Mouse (Mus musculus) erythroblast, embryonic 14.5 days (primary cell): ENCODE measurements around the gene Lamc1.

Source experiments
- GATA1 ChIP-seq: IDR thresholded peaks from 2 replicates; pipeline ENCODE4 v1.6.1; 2012; ENCODE audit warnings: low read length, inconsistent platforms, mixed read lengths
- TAL1 ChIP-seq: IDR thresholded peaks from 3 replicates; pipeline ENCODE4 v1.6.1; 2012; ENCODE audit warnings: low read length, inconsistent platforms, mixed read lengths

GRCm38 (mm10) chr1:153321404-153321803 lies 11.2 kb downstream of the Lamc1 start:
- no peak for TF ChIP-seq TAL1
- no peak for TF ChIP-seq GATA1
